Mouse (Mus musculus) forebrain, embryonic 14.5 days (tissue): ENCODE results near the gene Pctp. TPM values are rescaled to one million over a fixed set of nuclear protein-coding genes. Genes with fewer than 3 reads are reported as not detected.

Experiments
- ATAC-seq: fragments of 200-750 bp; cut with Nextera tagmentation; 2 replicates; pipeline ENCODE4 v1.8.0; 2017; ENCODE audit warnings: mild to moderate bottlenecking, moderate library complexity
- DNase-seq: peaks from one replicate; pipeline ENCODE4 v3.0.0-alpha.2; 2015; ENCODE audit warnings: low spot score
- H3K27ac ChIP-seq: fragments of 300-500 bp; sonication (generic); 2 replicates; pipeline ENCODE4 v1.5.1; 2014; ENCODE audit warnings: low read depth, mild to moderate bottlenecking, control low read depth, low read length, moderate library complexity
- H3K27me3 ChIP-seq: fragments of 300-500 bp; sonication (generic); replicated peaks from 2 replicates; pipeline ENCODE4 v1.6.1; 2014; ENCODE audit warnings: low read length, control low read depth, mixed read lengths; ENCODE audit not compliant: control insufficient read depth, insufficient read depth
- H3K36me3 ChIP-seq: fragments of 300-500 bp; sonication (generic); 2 replicates; pipeline ENCODE4 v1.6.1; 2014; ENCODE audit warnings: low read length, control low read depth; ENCODE audit not compliant: control insufficient read depth, insufficient read depth
- H3K4me1 ChIP-seq: fragments of 300-500 bp; sonication (generic); 2 replicates; pipeline ENCODE4 v1.6.1; 2014; ENCODE audit warnings: antibody characterized with exemption, low read length, control low read depth; ENCODE audit not compliant: control insufficient read depth, insufficient read depth
- H3K4me2 ChIP-seq: fragments of 300-500 bp; sonication (generic); 2 replicates; pipeline ENCODE4 v1.6.1; 2014; ENCODE audit warnings: mild to moderate bottlenecking, control low read depth, low read length
- H3K4me3 ChIP-seq: fragments of 300-500 bp; sonication (generic); 2 replicates; pipeline ENCODE4 v1.5.1; 2014; ENCODE audit warnings: low read depth, low read length, control low read depth
- H3K9ac ChIP-seq: fragments of 300-500 bp; sonication (generic); 2 replicates; pipeline ENCODE4 v1.6.1; 2014; ENCODE audit warnings: mild to moderate bottlenecking, low read length, control low read depth, moderate library complexity
- H3K9me3 ChIP-seq: fragments of 300-500 bp; sonication (generic); replicated peaks from 2 replicates; pipeline ENCODE4 v1.6.1; 2016; ENCODE audit warnings: low read length, control low read depth, mixed read lengths; ENCODE audit not compliant: control insufficient read depth
- WGBS: fragments of 180-500 bp; shearing (Covaris S2); extraction: QIAGEN DNeasy Blood & Tissue Kit; methylation state at CpG from one replicate; pipeline ENCODE4 v1.1.7; 2014; 5-methylcytosine and 5-hydroxymethylcytosine counted together
- polyA plus RNA-seq: library from polyadenylated mRNA; unstranded; fragments of >200 nt; fragmentation: Nextera tagmentation; extraction: Ambion mirVana; gene quantifications from 2 replicates; pipeline ENCODE4 v1.2.1, GENCODE M21; 2014

Gene Pctp
- polyA plus RNA-seq, 1 experiment from 2014 or later = 0.80 TPM

- ATAC-seq (peak; percentile 80; the same call in 1 of the 2 replicates), DNase-seq (peak; percentile 92)
- no peak overlapping the region for H3K4me3 ChIP-seq
- no peak overlapping the region for H3K27ac ChIP-seq
- no peaks in the 10 kb centered on the region for H3K36me3 ChIP-seq
- no peak overlapping the region for H3K9ac ChIP-seq
- H3K27me3 ChIP-seq = no peaks in the 10 kb centered on the region
- WGBS = 21% methylated on average over 8 of the region's 8 CpGs
- H3K4me2 ChIP-seq = no peak overlapping the region
- no peaks in the 10 kb centered on the region for H3K4me1 ChIP-seq
- no peaks in the 10 kb centered on the region for H3K9me3 ChIP-seq
Measured at GRCm38 (mm10) chr11:89988936-89989589, 13.6 kb downstream of the Pctp start.

- DNase-seq (no peak), ATAC-seq (no peak)
- no peak overlapping the region for H3K4me2 ChIP-seq
- H3K4me1 ChIP-seq = no peaks in the 10 kb centered on the region
- no peak overlapping the region for H3K27ac ChIP-seq
- no peak overlapping the region for H3K4me3 ChIP-seq
- no peak overlapping the region for H3K9ac ChIP-seq
- no peaks in the 10 kb centered on the region for H3K9me3 ChIP-seq
- 82% methylated on average over 8 of the region's 8 CpGs for WGBS
- H3K36me3 ChIP-seq = no peaks in the 10 kb centered on the region
- H3K27me3 ChIP-seq = no peaks in the 10 kb centered on the region
Measured at GRCm38 (mm10) chr11:89986516-89986915, 16.2 kb downstream of the Pctp start.

DNA sequence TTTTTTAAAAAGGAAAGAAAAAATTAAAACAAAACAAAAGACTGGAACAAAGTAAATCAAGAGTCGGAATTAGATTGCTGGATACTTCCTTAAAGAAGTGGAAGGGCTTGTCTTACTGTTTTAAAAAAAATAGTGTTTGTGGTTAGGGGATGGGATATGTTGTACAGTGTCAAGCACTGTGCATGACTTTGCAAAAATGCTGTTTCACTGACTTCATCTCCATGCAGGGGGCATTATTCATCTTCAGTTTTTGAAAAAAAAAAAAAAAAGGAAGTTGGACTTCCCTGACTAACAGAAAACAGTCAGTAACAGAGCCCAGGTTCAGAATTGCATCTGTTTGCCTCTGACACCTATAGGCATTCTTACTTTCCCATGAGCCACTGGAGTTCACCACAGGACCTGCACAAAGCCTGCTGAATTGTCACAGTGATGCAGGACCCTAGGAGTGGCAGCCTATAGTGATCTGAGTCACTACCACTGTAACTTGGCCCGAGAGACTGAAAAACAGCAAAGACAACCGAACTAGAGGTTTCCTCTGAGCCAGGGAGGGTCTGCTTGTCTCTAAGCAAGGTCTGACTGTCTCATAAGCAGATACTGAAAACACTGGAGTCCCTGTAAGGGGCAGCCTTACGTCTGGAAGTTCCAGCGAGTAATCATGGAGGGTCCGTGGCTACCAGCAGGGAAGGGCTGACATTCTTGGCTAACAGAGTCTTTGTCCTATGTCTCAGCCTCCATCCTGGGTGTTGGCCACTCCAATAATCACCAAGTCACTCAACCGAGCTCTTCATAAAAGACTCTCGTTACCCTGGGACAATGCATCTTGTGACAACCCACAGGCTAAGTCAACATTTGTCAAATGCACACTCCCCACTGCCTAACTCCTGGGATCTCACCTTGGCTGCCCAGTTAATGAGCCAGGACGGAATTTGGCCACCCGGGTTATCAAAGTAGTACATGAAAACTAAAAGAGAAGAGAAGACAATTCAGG, 17.2 kb downstream of the Pctp start:
- Histone ChIP-seq H3K4me1 (no peaks in the 10 kb centered on the region), H3K4me2 (no peak overlapping the region), H3K36me3 (no peaks in the 10 kb centered on the region), H3K27ac (no peak overlapping the region), H3K27me3 (no peaks in the 10 kb centered on the region), H3K4me3 (no peak overlapping the region), H3K9ac (no peak overlapping the region), H3K9me3 (no peaks in the 10 kb centered on the region)
- 30% methylated on average over 10 of the region's 10 CpGs for WGBS
- ATAC-seq = no peak
- no peak for DNase-seq

- Histone ChIP-seq H3K4me2 (no peak overlapping the region), H3K4me1 (no peaks in the 10 kb centered on the region), H3K27me3 (no peaks in the 10 kb centered on the region), H3K9ac (no peak overlapping the region), H3K4me3 (no peak overlapping the region), H3K36me3 (no peaks in the 10 kb centered on the region), H3K27ac (no peak overlapping the region), H3K9me3 (no peaks in the 10 kb centered on the region)
- WGBS = 93% methylated on average over 5 of the region's 5 CpGs
- ATAC-seq (no peak), DNase-seq (no peak)
Measured at GRCm38 (mm10) chr11:89984436-89984835, 18.3 kb downstream of the Pctp start.

GRCm38 (mm10) chr11:89982918-89983317, 19.8 kb downstream of the Pctp start:
- no peak overlapping the region for H3K4me3 ChIP-seq
- no peaks in the 10 kb centered on the region for H3K9me3 ChIP-seq
- no peak overlapping the region for H3K27ac ChIP-seq
- WGBS = 76% methylated on average over 2 of the region's 2 CpGs
- ATAC-seq = no peak
- H3K4me2 ChIP-seq = no peak overlapping the region
- no peaks in the 10 kb centered on the region for H3K36me3 ChIP-seq
- H3K27me3 ChIP-seq = no peaks in the 10 kb centered on the region
- H3K4me1 ChIP-seq = 0 out of 2 replicates have a peak, but pooled peaks cover 5% of the 10 kb centered on the region
- no peak overlapping the region for H3K9ac ChIP-seq
- DNase-seq = no peak

DNA sequence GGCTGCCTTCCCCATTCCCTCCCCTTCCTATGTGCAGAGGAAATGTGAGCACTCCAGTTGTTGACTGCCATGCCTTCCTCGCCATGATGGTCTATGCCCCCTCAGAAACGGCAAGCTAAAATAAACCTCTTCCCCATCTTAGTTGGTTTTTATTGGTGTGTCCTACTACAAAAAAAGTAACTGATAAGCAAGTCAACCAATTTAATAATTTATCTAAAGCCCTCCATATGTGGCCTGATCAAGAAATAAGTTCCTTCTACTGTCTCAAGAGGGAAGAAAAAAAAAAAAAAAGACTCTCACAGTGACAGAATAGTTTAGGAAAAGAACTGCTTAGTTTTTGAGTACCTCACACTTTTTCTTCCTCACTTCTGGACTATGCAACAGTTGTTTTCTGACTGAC, 22.6 kb downstream of the Pctp start:
- H3K4me3 ChIP-seq = no peak overlapping the region
- no peaks in the 10 kb centered on the region for H3K9me3 ChIP-seq
- 0 out of 2 replicates have a peak, but pooled peaks cover 5% of the 10 kb centered on the region for H3K4me1 ChIP-seq
- no peak overlapping the region for H3K9ac ChIP-seq
- H3K4me2 ChIP-seq = no peak overlapping the region
- 92% methylated on average over 2 of the region's 2 CpGs for WGBS
- DNase-seq (no peak), ATAC-seq (no peak)
- H3K27me3 ChIP-seq = no peaks in the 10 kb centered on the region
- H3K27ac ChIP-seq = no peak overlapping the region
- no peaks in the 10 kb centered on the region for H3K36me3 ChIP-seq

GRCm38 (mm10) chr11:89978914-89979818, 23.5 kb downstream of the Pctp start:
- H3K4me1 ChIP-seq = 0 out of 2 replicates have a peak, but pooled peaks cover 5% of the 10 kb centered on the region

GRCm38 (mm10) chr11:89978353-89978831, 24.3 kb downstream of the Pctp start:
- Histone ChIP-seq H3K36me3 (no peaks in the 10 kb centered on the region), H3K4me1 (0 out of 2 replicates have a peak, but pooled peaks cover 5% of the 10 kb centered on the region), H3K9ac (no peak overlapping the region), H3K27ac (no peak overlapping the region), H3K4me3 (no peak overlapping the region), H3K9me3 (no peaks in the 10 kb centered on the region), H3K27me3 (no peaks in the 10 kb centered on the region), H3K4me2 (peak overlapping the region; percentile 19; the same call in 1 of the 2 replicates)
- WGBS = 22% methylated on average over 11 of the region's 11 CpGs
- ATAC-seq (0 out of 2 replicates have a peak, but pooled peaks have one; percentile 10), DNase-seq (peak; percentile 56)

More at GRCm38 (mm10) chr11:89978914-89979818, 23.5 kb downstream of the Pctp start:
- H3K27ac ChIP-seq = no peak overlapping the region
- no peak overlapping the region for H3K9ac ChIP-seq
- H3K9me3 ChIP-seq = no peaks in the 10 kb centered on the region
- no peak overlapping the region for H3K4me3 ChIP-seq
- H3K27me3 ChIP-seq = no peaks in the 10 kb centered on the region
- DNase-seq (no peak), ATAC-seq (no peak)
- no peak overlapping the region for H3K4me2 ChIP-seq
- WGBS = 80% methylated on average over 11 of the region's 11 CpGs
- no peaks in the 10 kb centered on the region for H3K36me3 ChIP-seq
